Mouse (Mus musculus) left cerebral cortex, adult 9 months (tissue): ENCODE measurements around the gene Rab11a.
"Not testable (repeated sequence)": the region's sequence is repeated elsewhere in the genome, so short reads cannot be mapped to it uniquely, and the experiment has no call there.

Source experiments
- DNase-seq, 2 experiments: peaks; one replicate each; pipeline ENCODE4 v3.0.0; 2022; ENCODE audit warnings: low spot score in 2 of 2

Rab11a gene

DNA sequence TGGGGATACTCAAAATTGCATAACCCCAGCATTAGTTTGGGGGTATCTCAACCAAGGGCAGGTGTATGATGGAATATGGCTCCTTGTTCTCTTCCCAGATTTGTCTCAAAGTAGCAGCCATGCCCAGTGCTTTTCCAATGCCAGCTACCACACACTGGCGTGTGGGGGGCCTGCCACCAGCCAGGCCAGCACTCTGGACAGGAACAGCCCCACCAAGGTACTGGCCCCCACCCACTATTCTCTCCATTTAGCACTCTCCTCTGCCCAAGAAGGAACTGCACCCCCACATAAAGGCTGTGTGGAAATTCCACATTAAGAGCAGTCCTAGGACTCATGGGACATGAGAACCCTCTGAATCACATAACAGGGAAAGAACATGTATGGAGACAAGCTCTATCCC is 42.3 kb downstream of the Rab11a start:
- no peak for DNase-seq

DNA sequence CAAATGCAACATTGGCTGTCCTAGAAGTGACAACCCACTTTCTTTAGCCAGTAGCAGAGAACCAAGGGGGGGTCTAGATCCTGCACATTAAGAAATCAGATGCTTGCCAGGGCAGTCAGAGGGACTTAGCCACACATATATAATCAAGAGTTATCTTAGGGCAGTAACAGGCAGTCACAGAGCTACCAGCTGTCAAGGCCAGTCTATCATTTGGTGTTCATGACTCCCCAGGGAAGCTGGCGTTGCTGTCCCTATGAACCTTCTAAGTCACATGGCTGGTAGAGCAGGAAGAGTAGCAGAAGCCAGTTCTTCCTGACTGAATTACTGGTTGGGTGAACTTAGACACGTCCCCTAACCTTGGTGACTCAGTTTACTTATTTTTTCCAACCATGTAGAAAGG is 44.5 kb downstream of the Rab11a start:
- DNase-seq: no peak

DNA sequence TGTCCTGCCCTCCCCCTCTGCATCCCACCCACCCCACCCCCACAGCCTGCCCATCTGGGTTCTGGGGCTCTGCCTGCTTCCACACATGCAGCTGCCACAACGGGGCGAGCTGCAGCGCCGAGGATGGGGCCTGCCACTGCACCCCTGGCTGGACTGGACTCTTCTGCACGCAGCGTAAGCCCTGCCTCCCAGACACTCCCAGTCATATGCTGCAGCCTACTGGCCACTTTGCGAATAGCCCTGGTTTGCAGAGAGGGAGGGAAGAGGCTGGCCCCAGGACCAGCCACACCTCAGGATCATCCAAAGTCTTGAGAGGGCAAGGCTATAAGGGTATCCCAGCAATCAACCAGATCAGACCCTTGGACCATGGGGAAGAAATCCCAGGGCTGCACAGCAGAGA is 46.4 kb downstream of the Rab11a start:
- peak in 1 of 2 experiments; percentile 62 for DNase-seq

DNA sequence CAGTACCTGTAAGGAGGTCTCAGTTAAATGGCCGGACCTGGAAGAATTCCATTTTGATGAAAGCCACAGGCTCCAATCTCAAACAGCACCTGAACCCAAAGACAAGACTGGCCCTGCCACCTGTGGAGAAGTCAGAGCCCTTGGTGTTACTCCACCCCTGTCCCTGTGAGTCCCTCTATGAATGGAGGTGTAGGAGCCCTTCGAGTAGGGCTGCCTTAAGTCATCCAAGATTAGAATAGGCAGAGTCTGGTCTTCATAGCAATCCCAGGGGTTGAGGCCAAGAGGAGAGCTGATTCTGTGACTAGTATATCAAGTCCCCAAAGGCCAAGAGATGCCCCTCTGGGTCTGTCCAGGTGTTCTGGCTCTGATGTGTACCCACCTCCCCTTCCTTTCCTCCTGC is 46.8 kb downstream of the Rab11a start:
- no peak for DNase-seq

DNA sequence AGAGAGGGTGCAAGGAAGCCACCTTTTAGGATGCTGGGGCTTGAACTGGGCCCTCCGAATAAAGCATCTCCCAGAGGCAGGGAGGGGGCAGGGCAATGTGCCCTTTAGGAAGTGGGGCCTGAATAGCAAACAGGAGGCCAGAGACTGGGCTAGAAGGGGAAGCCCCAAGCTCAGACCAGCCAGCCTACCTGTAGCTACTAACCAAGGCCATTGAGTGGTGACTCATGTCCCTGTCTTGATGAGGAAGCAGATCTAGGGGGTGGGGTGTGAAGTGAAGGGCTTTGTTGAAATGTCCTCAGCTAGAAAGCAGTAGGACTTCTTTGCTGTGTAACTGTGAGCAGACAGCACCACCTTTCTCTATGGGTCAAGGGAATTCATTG is 49.6 kb downstream of the Rab11a start:
- no peak for DNase-seq

DNA sequence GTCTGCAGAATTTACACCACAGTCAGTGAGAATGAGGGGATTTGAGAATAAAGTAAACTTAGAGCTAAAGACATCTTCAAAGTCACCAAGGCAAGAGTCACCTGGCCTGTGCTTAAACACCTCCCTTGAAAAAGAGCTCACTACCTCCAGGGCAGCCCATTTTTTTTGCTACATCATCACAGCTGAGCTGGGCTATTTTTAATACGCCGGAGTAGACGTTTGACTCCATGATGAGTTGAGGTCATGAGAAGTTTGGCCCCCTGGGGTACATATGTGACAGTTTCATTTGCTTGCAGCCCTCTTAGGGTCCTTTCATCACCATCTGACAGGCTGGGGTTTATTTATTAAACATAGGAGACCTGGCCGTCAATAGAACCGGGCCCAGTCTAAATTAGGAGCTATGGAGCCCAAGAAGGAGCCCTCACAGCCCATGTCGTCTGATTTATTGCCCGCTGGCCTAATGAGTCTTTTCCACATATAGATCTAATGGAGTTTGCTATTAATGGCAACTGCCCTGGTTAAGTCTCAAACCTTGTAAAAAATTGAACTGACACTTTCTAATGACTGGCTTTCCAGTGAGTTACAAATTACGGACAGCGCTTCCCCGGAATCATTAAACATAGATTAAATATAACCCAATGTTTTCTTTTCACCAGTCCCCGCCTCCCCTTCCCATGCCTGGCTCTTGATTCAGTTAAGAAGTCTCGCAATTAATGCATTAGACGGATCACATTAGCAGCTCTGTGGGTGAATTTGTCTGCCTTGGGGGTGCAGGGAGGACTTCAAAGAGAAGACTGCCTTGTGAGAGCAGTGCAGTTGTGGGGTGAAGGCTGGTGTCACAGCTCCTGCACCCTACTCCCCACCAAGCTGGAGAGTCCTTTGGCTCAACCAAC is 50.2 kb downstream of the Rab11a start:
- DNase-seq: no peak

DNA sequence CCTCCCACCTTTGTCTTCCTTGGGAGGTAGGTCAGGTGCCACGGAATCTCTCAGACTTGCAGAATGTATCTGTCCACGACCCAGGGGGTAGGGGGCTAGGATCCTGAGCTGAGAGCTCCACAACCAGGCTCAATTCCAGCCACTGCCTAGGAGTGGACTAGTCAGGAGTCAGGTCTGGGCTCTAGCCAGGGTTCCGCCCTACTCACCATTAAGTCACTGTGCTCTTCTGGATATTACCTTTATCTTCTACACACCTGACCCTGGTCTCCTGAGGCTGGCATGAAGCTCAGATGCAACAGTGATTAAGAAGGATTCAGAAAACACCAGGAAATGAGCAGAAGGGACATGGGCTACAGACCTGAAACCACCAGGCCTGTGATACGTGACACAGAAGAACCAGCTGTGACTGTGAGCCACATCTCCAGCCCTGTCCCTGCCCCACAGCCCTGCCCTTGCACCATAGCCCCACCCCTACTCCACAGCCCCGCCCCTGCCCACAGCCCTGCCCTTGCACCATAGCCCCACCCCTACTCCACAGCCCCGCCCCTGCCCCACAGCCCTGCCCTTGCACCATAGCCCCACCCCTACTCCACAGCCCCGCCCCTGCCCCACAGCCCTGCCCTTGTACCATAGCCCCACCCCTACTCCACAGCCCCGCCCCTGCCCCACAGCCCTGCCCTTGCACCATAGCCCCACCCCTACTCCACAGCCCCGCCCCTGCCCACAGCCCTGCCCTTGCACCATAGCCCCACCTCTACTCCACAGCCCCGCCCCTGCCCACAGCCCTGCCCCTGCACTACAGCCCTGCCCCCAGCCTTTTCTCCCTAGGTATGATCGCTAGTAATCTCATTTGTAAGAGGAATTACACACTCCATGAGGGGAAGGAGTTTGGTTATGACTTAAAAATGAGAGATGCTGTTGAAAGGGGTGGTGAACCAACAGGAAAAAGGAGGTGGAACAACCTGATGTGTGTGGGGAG is 65.9 kb downstream of the Rab11a start:
- DNase-seq: not testable (repeated sequence)

DNA sequence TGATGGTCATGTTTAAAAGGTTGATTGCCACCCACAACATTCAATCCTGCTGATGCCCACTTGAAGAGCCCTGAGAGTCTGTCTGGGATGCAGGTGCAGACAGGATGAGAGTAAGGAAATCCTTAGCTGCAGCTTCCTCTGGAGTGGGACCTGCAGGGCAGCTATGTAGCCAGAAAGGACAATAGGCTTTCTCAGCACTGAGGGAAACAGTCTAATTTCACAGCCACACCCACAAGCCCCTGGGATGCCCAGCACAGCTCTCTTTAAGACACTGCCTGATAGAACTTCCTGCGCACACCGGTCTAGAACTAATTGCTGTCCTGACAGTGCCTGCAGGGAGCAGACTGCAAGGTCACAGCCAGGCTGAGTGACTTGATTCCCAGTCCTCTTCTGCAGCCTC is 69.6 kb downstream of the Rab11a start:
- no peak for DNase-seq

DNA sequence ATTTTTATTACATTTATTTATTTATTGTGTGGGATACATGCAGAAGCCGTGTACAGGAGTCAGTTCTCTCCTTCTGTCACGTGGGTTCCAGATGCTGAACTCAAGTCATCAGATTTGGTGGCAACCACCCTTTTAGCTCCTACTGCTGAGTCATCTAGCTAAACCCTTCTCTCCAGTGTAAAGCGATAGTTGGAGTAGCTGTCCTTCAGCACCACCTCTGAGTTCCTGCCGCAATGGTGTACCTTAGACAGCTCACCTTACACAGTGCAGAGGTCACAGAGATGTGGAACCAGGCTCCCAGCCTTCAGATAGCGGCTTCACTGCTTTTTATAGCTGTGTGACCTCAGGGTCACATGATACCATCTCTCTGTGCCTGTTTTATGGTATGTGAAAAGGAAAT is 70.0 kb downstream of the Rab11a start:
- DNase-seq: no peak

DNA sequence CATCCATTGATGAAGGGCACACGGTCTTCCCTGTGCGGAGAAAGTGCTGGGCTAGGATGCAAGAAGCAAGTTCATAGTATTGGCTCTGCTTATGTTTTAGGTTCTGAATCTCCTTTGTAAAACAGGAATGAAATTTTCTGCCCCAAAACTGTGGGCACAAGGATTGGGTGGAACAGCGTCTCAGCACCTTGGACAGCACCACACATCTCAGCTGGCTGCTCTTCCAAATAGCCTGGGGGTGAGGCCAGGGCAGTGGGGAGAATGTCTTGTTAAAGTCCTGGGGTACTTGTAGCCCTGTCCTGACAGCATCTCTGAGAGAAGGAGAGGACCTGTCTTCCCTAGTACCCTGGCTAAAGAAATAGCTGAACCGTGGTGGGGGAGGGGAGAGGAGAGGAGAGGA is 71.0 kb downstream of the Rab11a start:
- DNase-seq: no peak
